Mouse (Mus musculus) monocyte, adult 5-6 weeks (primary cell): ENCODE results near the gene 4930524B15Rik. TPM values are rescaled to one million over a fixed set of nuclear protein-coding genes. Genes with fewer than 3 reads are reported as not detected.
"Not testable (repeated sequence)": the region's sequence is repeated elsewhere in the genome, so short reads cannot be mapped to it uniquely, and the experiment has no call there.

Source experiments
- ATAC-seq: fragments of 153-309, 156-312 bp; replicated peaks from 2 replicates; pipeline ENCODE4 v1.8.0; 2017; ENCODE audit warnings: mild to moderate bottlenecking; ENCODE audit not compliant: low TSS enrichment, insufficient number of reproducible peaks, severe bottlenecking, poor library complexity, low FRiP score
- total RNA-seq: library from RNA; stranded (forward); fragments of 200-1000, 200-491, 200-594 nt; gene quantifications from 3 replicates; pipeline ENCODE4 v1.2.3, GENCODE M21; 2017

4930524B15Rik gene
- not detected in 3 replicates for total RNA-seq

DNA sequence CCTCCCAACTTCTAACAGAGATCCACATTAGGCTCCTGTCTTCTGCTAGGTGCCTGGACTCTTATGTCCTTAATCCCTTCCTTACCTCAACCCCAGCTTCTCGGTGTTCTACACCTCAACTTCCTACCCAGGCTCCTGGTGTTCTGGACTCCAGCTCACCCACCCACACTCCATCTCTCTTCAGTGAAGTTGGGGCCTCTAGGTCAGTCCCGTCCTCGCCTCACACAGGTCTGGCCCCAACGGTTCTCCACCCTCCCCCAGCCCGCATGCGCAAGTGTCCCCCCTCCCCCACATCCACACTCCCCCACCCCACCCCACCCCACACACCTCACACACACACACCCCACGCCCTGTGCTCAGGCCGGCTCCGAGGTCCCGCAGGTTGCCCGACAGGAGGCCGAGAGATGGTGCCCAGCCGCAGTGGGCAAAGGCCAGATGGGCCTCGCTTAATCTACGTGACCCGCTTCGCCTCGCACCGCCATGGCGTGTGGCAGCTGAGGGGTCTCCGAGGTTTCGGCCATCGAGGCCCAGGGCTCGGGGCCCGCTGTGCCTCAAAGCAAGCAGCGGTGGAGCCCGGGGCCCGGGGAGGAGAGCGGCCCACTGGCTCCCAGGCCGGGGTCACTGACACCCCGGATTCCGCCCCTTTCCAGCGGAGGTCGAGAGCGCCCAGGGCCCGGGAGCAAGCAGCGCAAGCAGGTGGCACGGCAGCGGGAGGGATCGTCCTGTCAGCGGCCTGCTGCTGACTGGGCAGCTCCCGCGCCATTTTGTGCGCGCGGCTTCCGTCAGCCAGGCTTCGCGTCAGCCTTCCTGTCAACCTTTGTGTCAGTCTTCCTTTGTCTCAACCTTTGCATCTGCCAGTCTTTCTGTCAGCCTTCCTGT, at the start of gene 4930524B15Rik:
4930524B15Rik (plus strand) TSS at position 337 of the 879 bp plus-strand sequence.
- no peak for ATAC-seq

DNA sequence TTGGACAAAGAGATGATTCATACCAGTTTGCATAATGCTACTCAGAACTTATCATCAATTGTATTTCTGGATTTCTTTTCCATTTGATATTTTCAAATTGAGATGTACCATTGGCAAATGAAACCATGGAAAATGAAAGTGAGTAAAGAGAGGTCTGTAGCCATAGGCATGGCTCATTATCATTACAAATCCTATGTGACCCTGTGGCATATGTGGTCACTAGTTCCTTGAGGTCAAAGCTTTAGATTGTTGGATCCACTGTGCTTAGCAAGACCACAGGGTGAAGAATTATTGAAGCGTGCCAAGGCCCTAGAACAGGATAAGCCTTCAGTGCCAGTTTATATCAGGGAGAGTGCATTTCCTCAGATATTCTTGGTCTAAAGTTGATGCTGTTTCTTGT, 47.6 kb upstream of the 4930524B15Rik start:
- no peak for ATAC-seq

DNA sequence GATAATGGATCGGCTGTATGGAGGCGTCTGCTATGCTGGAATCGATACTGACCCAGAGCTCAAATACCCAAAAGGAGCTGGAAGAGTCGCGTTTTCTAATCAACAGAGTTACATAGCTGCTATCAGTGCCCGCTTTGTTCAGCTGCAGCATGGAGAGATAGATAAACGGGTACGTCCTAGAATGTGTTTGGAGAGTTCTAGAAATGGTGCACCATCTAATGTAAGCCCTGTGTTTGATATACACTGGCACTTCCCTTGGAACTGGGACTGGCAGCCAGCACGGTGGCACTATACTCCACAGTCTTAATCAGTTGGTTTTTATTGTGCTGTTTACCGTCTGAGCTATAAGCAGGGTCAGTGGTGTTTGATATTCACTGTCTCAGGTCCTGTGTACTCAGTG, 35.3 kb upstream of the 4930524B15Rik start:
- no peak for ATAC-seq

DNA sequence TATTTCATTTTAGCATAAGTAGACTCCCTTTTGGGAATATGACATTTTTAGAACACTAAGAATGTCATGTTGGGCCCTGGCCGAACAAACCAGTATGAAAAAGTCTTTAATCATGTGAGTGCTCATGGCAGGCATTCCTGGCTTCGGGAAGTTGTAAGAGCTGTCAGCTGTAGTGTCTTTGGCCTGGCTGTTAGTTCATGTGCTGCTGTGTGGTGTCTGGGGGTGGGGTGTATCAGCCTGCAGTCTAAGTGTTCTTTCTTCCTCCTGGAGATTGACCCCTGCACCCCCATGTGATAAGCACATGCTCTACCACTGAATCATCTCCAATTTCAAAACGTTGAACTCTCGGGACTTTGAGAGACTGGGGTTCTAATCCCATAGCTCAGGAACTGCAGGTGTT, 29.7 kb upstream of the 4930524B15Rik start:
- ATAC-seq: no peak

DNA sequence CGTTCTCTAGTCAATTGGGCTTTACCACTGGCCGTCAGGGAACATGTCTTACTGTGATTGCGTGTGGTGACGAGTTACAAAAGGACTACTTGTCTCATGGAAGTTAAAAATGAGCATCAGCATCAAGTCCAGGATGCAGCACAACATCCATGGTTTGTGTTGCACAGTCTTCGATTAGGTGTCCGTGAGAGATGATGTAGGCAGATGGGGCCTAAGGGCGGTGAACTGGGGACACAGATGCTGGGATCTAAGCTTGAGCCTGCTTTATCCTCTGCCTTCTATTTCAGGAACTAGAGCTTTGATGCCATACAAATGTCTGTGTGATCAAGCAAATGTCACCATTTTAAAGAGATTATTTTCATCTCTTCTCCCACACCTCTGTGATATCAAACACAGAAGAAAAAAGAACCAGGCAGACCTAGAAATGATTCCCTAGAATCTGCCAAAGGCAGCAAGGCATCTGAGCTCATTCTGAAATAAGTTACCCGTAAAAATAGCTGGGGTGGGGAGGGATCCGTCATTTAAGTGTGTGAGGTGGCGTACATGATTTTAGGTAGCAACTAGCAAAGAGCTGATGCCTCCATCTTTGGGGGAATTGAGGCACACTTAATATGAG, 28.4 kb upstream of the 4930524B15Rik start:
- ATAC-seq: no peak

DNA sequence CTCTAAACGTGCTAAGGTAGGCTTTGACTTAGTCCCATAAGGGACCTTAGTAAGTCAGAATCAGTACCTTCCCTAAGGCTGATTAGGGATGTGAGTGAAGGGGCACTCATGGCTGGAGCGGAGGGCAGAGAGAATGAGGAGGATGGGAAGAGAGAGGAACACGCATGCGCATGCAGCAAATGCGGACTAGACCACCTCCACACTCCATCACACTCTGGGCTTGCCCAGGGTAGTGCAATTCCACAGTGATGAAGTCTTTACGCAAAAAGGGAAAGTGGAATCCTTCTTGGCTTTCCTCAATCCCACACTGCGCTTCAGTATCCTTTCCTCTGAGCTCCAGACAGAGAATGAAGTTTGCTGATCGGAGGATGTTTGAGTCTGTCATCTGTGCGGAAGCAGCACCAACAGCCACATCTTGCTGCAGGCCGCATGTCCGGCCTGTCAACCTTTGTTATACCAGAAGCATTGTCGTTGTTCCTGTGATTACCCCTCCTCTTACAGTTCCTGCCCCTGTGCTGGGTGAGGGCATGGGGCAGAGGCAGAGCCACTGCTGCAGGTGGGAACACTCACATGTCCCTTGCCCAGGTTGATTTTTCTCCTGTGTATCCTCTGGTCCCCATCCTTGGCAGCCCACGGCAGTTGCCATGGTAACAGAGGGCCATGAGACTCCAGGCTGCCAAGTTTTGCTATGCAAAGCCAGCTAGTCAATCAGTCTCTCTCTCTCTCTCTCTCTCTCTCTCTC, 24.3 kb upstream of the 4930524B15Rik start:
- ATAC-seq: no peak

DNA sequence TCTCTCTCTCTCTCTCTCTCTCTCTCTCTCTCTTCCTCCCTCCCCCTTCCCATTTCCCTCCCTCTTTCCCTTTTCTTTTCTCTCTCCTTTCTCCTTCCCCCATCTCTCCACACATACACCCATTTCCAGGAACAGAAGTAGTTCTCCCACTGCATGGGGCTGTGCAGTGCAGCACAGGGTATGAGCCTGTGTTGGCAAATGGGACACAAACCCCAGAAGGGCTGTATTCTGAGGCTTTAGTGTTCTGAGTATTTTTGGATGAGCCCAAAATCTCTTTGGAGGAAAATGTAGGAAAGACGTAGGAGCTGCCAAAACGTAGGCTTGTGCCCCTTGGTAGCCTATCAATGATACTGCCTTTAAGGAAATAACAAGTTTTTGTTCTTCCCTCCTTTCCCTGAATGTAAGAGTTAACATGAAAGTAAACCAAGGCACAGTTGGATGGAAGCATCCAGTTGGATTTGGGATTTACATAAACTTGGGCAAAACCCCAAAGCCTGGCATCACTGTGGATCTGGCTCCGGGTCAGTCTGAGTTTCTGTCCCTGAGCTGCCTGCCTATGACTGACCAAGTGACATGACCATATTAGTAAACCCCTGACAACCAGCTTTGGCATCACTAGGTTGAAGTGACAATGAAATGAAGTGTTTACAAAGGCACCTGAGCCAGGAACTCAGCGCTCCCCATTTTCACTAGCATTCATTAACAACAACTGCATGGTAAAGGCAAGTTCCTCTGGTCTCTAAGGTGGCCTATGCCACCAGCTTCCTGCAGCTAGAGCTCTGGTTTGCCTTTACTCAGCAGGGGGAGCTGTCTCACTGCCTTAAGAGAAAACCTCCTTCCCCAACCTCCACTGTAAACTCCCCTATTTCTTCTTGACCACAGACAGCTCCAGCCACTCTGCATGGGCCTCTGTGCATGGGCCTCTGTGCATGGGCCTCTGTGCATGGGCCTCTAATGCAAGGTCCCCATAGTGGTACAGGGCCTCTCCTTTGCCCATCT, 23.5 kb upstream of the 4930524B15Rik start:
- no peak for ATAC-seq

DNA sequence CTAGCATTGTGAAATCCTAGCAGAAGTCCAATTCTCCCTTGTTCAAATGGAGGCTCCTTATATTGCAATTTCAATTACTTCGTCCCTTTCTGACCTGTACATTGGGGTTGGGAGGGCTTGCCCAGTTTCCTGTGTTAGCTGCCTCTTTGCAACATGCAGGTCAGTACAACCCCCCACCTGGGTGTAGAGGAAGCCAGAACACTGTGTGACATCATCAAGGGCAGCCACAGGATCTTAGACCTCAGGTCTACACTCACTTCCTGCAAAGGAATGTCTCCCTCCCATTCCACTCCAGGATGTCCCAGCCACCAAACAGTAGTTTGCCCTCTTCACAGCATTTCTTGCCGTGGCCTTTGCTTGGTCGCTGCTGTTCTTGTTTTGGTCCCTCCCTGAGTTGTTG, 19.9 kb upstream of the 4930524B15Rik start:
- no peak for ATAC-seq

DNA sequence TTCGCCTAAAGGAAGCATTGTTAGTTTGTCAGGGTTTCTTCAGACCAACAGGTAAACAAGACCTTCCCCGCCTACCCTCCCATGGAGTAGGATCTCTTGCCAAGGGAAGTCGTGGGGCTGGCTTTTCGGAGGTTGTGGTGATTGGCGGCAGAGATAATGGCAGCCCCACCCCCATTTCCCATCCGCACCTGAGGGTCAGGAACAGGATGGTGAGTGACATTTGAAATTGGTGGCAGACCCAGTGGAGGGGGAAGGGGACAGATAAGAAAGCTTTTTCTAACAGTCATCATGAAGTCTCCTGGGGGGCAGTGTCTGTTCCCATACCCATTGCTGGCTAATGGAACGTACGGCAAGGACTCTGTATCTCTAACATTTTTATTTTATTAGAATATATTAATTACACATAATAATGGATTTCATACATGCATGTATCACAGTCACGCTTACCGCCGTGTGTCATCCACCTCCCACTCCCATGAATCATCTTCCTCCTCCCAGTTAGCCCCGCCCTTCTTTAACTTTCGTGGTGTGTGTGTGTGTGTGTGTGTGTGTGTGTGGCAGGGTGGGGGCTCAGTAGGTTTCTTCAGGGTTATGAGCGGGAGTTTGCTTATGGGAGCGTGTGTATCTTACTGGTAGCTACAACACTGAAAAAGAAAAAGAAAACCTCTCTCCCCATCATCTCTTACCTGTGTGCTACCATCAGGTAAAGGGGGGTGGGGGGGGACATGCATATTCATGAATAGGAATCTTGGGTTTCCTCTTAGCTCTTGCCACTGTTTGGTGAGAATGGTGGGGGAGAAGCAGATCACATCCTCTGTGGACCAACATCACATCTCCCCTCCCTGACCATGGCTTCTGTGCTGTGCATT, 16.7 kb upstream of the 4930524B15Rik start:
- ATAC-seq: no peak

DNA sequence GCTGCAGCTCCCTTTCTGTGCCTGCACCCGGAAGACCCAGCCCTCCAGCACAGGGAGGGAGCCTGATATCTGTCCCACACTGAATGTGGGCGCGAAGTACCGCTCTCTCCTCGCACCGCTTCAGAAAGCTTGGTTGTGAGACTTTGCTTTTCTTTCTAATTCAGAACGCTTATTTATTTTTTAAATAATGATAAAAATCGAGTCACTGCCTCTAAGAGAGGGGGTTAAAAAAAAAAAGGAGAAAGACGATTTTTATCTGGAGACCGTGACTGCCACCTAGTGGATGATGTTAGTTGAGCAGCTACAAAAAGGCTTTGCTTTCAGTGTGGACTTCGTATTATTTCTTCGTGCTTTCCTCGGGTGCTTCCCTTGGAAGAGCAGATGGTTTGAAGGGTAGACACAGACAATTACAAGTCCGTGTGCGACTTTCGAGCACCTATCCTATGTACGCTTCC, 16.0 kb upstream of the 4930524B15Rik start:
- ATAC-seq: no peak; the same call in 1 of the 2 replicates

DNA sequence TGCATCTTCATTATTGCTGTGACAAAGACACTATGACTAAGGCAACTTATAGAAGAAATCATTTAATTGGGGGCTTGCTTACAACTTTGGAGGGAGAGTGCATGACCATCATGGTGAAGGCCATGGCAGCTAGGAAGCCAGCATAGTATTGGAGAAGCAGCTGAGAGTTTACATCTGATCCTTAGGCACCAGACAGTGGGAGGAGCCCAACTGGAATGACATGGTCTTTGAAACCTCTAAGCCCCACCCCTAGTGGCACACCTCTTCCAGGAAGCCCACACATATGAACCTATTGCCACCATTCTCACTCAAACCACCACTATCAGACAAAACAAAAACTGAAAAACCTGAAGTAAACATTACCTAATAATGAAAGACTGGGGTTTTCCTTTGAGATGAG, 5.3 kb upstream of the 4930524B15Rik start:
- no peak for ATAC-seq

DNA sequence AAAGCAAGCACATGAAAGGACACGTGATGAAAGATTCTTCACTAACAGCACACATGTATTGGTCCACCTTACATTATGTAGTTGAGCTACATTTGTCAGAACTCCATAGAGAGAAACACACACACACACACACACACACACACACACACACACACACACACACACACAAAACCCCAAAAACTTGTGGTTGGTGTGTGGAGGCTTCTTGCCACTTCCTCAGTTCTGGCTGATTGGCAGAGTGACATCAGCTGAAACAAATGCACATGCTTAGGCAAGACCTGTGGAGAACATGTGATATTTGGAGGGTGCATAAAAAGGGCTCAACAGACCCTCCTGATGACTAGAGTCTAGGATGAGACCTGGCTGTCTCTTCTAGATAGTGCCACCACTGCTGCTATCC, 1.4 kb upstream of the 4930524B15Rik start:
- no peak for ATAC-seq

DNA sequence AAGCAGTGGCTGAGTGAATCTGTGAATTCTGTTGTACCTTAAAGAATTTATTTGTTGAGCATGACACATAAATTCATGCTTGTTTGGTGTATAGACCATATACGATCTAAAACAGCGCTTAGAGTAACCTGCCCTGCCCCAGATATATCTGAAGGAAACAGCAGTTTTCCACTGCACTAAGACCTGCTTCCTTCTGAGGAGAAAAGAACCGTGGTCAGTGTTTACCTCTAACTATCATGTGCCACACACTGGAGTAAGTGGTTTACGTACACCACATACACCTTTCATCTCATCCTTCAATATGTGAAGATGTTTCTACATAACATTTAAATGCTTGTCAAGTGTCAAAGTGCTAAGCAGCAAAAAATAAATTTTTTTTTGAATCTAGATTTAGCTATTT, 8.7 kb downstream of the 4930524B15Rik start:
- ATAC-seq: no peak

DNA sequence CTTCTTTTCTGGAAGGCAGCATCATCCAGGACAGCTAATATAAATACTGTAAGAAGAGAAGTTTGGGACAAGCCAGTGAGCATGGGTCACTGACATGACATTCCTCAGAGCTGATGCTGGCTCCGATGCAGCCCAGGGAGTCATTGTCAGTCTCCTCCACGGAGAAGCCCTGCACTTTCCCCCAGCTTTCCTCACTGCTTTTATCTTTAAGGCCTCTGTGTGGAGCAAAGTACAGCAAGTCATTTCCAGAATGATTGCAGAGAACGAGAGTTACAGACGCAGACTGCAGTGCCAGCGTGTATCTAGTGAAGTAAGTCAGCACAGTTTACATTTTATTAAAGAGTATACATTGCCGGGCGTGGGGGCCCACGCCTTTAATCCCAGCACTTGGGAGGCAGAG, 9.4 kb downstream of the 4930524B15Rik start:
- no peak for ATAC-seq

DNA sequence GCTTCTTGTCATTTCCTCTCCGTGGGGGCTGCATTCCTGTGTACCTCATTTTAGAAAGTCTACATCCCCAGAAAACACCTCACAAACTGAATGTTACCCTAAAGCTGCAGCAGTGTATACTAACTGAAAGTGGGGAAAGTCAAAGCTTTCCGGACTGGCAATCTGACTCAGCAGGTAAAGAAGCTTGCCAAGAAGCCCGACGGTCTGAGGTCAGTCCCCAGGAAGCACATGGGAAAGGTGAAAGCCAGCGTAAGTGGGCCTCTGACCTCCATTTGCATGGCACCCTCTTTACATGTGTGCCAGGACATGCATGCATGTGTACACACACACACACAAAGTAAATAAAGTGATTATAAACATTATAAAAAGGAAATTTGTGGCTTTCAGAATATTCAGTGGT, 10.3 kb downstream of the 4930524B15Rik start:
- no peak for ATAC-seq

DNA sequence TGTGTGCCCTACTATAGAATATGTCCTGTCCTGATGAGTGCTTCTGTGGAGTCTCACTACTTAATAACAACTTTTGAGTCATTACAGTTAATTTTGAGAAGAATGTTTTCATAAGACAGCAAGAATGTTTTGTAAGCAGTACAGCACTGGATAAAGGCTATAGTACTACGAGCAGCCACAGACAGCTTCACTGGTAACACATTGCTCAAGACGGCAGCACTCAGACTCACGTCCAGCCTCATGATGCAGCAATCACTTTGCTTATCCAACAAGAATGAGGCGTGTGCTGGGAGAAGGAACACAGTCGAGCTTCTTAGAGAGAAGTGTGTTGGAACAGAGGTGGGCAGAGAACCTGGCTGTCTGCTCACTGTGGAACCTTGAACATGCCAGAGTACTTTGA, 10.7 kb downstream of the 4930524B15Rik start:
- no peak for ATAC-seq

DNA sequence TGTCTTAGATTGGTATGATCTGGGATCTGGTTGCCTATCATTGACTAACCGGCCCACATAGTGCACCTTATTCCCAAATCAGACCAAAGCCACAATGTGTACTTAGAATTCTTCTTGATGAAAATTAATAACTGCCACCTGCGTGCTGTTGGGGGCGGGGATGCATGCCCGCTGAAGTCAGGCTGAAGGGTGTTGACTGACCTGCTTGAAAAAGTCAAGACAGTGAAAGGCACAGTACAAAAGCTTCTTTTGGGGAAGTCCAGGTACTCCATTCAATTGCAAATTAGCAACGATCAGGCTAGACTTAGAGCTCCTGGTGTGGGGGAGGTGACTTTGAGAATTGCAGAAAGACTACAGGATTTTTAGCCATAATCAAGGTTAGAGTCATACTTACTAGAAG, 14.7 kb downstream of the 4930524B15Rik start:
- ATAC-seq: not testable (repeated sequence)
